Mouse (Mus musculus): Measurements from ENCODE around the gene Slc25a44.
A peak's percentile ranks its signal among the peaks of the same experiment; 100 is the strongest.

Gene Slc25a44

GRCm38 (mm10) chr3:88424605-88425329, at the start of gene Slc25a44:
Slc25a44 (minus strand) TSS chr3:88425139.
- peak; percentile 99 for DNase-seq (ENCODE audit: low read depth)

DNA sequence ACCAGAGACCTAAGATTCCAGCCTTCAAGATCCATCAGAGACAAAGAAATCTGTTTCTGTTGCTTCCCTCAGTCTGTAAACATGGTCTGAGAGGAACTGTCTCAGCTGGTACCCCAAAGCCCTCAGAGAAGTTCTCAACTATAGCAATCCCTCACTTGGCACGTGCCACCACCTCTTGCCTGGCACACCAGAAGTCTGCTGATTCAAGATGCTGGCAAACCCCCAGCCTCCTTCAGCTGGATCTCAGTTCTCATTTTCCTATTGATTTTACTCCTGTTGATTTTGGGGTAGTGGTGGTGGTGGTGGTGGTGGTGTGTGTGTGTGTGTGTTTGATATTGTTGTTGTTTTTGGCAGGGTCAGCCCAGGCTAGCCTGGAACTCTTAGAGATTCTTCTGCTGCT, 48.6 kb upstream of the Slc25a44 start:
- DNase-seq (ENCODE audit: low read depth): no peak

GRCm38 (mm10) chr3:88473020-88473419, 48.1 kb upstream of the Slc25a44 start:
- no peak for DNase-seq (ENCODE audit: low read depth)

DNA sequence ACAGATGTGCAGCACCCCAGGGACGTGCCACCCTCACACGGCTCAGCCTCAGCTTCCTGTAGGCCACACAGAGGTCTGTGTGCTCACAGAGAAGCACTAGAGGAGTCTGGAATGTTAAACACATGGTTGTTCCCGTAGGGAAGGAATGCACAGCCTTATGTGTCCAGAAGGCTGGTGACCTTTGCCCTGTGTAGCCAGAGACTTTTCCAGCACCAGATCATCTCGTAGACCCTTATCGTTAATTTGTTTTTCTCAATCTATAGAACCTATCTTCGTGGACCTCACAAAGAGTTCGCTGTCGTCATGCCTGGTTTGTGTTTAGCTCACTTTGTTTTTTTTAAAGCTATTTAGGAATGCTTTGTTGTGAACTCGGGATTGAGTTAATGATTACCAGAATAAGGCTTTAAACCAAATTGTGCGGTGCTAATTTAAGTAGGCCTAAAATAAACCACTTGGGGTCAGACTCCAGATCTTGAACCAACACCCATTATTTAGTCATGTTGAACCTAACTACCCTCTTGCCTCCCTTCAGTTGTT, 46.1 kb upstream of the Slc25a44 start:
- no peak for DNase-seq (ENCODE audit: low read depth)

GRCm38 (mm10) chr3:88469466-88469865, 44.5 kb upstream of the Slc25a44 start:
- peak; percentile 42 for DNase-seq (ENCODE audit: low read depth)

DNA sequence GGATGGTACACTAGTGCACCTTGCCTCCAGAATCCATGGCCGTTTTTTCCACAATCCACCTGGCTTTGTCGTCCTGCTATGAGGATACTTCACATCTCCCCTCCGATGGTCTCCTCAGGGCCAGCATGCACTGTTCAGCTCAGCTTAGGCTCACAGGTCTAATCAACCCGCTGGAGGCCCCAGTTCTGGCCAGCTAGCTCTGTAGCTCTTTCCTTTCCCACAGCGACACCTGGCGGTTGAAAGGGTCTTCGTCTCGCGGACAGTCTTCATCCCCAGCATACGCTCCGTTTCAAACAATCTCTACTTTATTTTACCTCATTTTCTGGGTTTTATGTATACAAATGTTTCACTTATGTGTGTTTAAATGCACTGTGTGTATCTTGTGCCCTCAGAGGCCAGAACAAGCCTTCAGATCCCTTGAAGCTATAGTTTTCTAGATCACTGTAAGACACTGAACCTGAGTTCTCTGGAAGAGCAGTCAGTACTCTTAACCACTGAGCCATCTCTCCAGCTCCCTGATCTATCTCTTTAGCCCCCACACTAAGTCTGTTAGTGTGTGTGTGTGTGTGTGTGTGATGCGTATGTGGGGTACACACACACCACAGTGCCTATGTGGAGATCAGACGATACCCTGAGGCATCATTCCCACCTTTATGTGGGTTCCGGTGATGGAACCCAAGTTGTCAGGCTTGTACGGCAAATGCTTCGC, 42.3 kb upstream of the Slc25a44 start:
- peak; percentile 86 for DNase-seq (ENCODE audit: low read depth)

GRCm38 (mm10) chr3:88465127-88465526, 40.2 kb upstream of the Slc25a44 start:
- DNase-seq (ENCODE audit: low read depth): peak; percentile 86

GRCm38 (mm10) chr3:88464425-88464824, 39.5 kb upstream of the Slc25a44 start:
- DNase-seq (ENCODE audit: low read depth): peak; percentile 90

GRCm38 (mm10) chr3:88460983-88461696, 36.2 kb upstream of the Slc25a44 start, which contains the start of gene Sema4a:
Sema4a (minus strand) TSS chr3:88461182.
- no peak for DNase-seq (ENCODE audit: low read depth)

DNA sequence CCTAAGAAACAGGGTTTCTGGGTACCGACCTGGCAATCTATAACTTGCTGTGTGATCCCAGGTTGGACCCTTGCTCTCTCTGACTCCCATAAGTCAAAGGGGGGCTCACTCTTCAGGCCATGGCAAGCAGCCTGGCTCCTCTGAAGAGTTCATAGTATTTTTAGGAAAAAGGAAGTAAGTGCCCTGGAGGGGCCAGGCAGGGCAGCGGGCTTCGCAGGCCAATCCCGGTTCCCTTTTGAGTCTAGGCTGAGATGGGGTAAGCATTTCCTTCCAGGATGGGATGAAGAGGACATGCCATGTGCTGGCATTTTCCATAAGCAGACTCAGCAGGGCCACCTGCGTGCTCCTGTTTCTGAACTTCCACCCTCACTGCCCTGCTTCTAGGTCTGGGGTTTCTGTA, 35.1 kb upstream of the Slc25a44 start:
- no peak for DNase-seq (ENCODE audit: low read depth)

- DNase-seq (ENCODE audit: low read depth): no peak
These were observed 33.9 kb upstream of the Slc25a44 start for GRCm38 (mm10) chr3:88458778-88459219.

DNA sequence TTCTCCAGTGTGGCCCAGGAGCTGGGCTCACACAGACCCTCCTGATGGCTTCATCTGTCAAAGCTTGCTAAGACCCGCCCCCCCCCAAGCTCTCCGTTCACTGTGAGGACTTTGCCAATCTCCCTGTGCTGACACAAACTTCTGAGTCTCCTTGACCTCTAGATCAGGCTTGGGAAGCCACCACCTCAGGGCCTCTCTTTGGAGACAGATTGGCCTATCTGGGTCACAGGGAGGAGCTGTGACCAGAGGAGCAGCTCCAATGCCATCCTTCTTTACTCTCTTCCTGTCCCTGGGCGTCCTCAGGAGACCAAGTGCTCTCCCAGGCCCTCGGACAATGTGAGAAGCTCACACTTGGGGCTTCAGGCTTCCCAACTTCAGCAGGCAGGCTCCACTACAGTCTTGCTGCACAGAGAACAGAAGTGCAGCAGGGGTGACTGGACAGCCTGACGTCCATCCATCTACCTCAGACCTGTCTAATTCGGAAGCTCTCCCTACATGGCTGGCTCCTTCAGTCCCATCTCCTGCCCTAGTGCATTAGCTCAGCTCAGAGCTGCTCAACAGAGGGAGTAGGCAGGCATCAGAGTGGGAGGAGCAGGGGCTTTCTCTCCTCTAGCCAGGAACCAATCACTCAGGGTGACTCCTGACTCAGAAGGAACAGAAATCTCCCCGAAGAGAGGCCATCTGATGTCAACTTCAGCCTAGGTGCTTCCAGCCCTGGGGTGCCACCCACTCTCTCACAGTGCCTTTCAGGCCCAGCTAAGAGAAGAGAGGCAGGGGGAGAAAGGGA, 32.0 kb upstream of the Slc25a44 start:
- no peak for DNase-seq (ENCODE audit: low read depth)

- no peak for DNase-seq (ENCODE audit: low read depth)
These were observed 31.4 kb upstream of the Slc25a44 start for GRCm38 (mm10) chr3:88456313-88456712.

- no peak for DNase-seq (ENCODE audit: low read depth)
These were observed 30.8 kb upstream of the Slc25a44 start for GRCm38 (mm10) chr3:88455588-88456264.

DNA sequence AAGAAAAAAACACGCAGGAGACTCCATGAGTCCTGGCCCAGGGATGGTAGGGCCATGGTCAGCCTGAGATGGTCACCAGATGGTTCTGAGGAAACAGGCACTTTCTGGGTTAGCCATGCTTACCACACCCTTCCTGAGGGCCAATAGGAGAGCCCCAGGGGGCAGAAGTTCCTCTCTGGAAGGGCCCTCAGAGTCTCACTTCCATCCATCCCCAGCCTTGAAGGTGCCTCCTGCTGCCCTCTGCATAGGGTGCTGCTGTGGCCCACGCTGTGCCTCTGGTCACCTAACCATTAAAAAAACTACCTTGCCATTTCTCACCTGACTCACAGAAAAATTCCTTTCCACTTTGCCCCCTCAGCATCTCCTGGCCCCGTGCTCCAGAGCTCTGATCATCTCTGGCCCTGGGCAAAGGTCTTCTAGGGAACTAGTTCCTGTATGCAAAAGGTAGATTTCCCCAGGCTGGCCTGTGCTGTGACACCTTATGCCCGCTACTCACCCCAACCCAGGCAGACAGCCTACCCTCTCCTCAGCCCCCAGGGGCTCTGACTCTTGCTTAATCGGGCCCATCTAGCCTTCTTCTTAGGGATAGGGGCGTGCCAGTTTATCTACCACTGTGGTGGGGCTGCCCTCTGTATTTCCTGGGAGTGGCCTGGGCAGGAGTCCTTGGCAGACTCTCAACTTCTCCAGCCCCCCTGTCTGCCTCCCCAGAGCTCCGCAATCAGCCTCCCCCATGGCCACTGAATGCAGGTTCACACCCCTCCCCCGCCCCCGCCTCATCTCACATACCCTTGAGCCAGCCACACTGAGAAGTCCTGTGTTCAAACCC, 30.0 kb upstream of the Slc25a44 start:
- DNase-seq (ENCODE audit: low read depth): peak; percentile 37

DNA sequence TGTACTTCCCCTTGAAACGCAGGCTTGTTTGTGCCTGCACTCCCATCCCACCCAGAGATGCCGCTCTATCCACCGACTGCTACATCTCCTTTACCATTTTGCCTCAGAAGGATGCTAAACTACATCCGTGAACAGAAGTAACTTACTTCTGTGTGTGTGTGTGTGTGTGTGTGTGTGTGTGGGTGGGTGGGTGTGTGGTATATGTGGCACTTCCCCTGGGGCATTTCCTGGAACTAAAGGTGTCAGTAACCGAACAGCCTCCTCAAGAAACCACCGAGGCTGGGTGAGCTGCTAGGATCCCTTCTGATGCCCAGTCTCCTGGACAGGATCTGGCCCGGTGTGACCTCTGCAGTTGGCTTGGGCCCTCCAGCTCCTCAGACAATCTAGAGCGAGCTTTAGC, 29.0 kb upstream of the Slc25a44 start:
- no peak for DNase-seq (ENCODE audit: low read depth)

- no peak for DNase-seq (ENCODE audit: low read depth)
These were observed 28.4 kb upstream of the Slc25a44 start for GRCm38 (mm10) chr3:88453369-88453768.

GRCm38 (mm10) chr3:88452716-88453115, 27.8 kb upstream of the Slc25a44 start:
- peak; percentile 43 for DNase-seq (ENCODE audit: low read depth)

- peak; percentile 39 for DNase-seq (ENCODE audit: low read depth)
These were observed 27.3 kb upstream of the Slc25a44 start for GRCm38 (mm10) chr3:88452246-88452645.
